ENCODE assay signal across 8 mouse cellular contexts in the genomic region with DNA sequence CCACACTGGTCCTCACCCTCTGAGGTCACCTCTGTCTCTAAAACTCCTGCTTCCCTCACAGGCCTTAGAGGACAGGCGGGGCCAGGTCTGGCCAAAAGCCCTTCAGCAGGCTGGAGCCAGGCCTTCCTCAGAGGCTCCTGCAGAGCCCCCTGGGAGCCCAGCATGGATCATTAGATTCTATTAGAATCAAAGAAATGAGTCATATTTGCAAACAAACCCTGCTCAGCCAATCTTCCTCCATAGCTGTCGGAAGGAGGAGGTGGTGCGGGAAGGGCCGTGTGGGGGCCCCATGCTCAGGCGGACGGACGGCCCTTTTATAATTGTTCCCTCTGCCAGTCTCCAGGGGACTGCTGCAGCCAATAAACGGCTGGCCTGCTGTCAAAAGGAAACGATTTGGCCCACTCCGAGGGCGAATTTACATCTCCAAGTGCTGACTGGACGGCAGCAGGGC. TPM values are rescaled to one million over a fixed set of nuclear protein-coding genes. Genes with fewer than 3 reads are reported as not detected.
A peak's percentile ranks its signal among the peaks of the same experiment; 100 is the strongest.
DNase-seq lines count a peak whose midpoint lies in the region; ATAC-seq and TF ChIP-seq lines count a peak whose summit lies in the region.

No protein-coding gene starts in this region.

- H3K27me3 ChIP-seq in liver, postnatal 0 days (ENCODE audit: insufficient read depth, low read length) = no peaks in the 10 kb centered on the region
- no peaks in the 10 kb centered on the region for H3K27me3 ChIP-seq in liver, embryonic 12.5 days (replicated peaks)
- no peaks in the 10 kb centered on the region for H3K27me3 ChIP-seq in forebrain, postnatal 0 days (ENCODE audit: insufficient read depth, low read length)
- H3K27me3 ChIP-seq in midbrain, embryonic 11.5 days (ENCODE audit: control insufficient read depth, insufficient read depth, low read length) = no peaks in the 10 kb centered on the region
- no peaks in the 10 kb centered on the region for H3K27me3 ChIP-seq in stomach, embryonic 15.5 days (replicated peaks)

- no peak for ATAC-seq in liver, postnatal 0 days
- no peak for ATAC-seq in liver, embryonic 12.5 days
- peak; percentile 61 for ATAC-seq in forebrain, postnatal 0 days
- ATAC-seq in midbrain, embryonic 11.5 days (ENCODE audit: low FRiP score) = peak; percentile 78
- peak; percentile 88 for ATAC-seq in stomach, embryonic 15.5 days (ENCODE audit: insufficient read depth, low FRiP score, low read depth)
- no peak for ATAC-seq in megakaryocyte progenitor cell, adult 5-6 weeks (replicated peaks; ENCODE audit: poor library complexity)

- H3K9me3 ChIP-seq in liver, postnatal 0 days (ENCODE audit: low read length) = no peaks in the 10 kb centered on the region
- H3K9me3 ChIP-seq in liver, embryonic 12.5 days (replicated peaks) = no peaks in the 10 kb centered on the region
- no peaks in the 10 kb centered on the region for H3K9me3 ChIP-seq in forebrain, postnatal 0 days (ENCODE audit: low read length)
- H3K9me3 ChIP-seq in midbrain, embryonic 11.5 days (ENCODE audit: control insufficient read depth, low read length) = no peaks in the 10 kb centered on the region
- no peaks in the 10 kb centered on the region for H3K9me3 ChIP-seq in stomach, embryonic 15.5 days

- no peak overlapping the region for H3K4me3 ChIP-seq in liver, postnatal 0 days (ENCODE audit: low read depth, low read length)
- no peak overlapping the region for H3K4me3 ChIP-seq in liver, embryonic 12.5 days
- no peak overlapping the region for H3K4me3 ChIP-seq in forebrain, postnatal 0 days (ENCODE audit: low read depth, low read length)
- H3K4me3 ChIP-seq in midbrain, embryonic 11.5 days (ENCODE audit: low read depth, low read length) = no peak overlapping the region
- H3K4me3 ChIP-seq in stomach, embryonic 15.5 days (replicated peaks) = no peak overlapping the region

- no peak overlapping the region for H3K9ac ChIP-seq in liver, postnatal 0 days (replicated peaks)
- no peak overlapping the region for H3K9ac ChIP-seq in liver, embryonic 12.5 days
- 0 out of 2 replicates have a peak overlapping the region, but pooled peaks have one; percentile 6 for H3K9ac ChIP-seq in forebrain, postnatal 0 days
- peak overlapping the region; percentile 54 for H3K9ac ChIP-seq in midbrain, embryonic 11.5 days (ENCODE audit: low read length)
- H3K9ac ChIP-seq in stomach, embryonic 15.5 days = no peak overlapping the region

- no peaks in the 10 kb centered on the region for H3K4me1 ChIP-seq in liver, postnatal 0 days (ENCODE audit: insufficient read depth)
- H3K4me1 ChIP-seq in liver, embryonic 12.5 days = peaks cover 6% of the 10 kb centered on the region; the same call in 1 of the 2 replicates
- no peaks in the 10 kb centered on the region for H3K4me1 ChIP-seq in forebrain, postnatal 0 days (ENCODE audit: insufficient read depth)
- H3K4me1 ChIP-seq in midbrain, embryonic 11.5 days (ENCODE audit: control insufficient read depth, insufficient read depth, low read length) = peaks cover 24% of the 10 kb centered on the region
- peaks cover 29% of the 10 kb centered on the region for H3K4me1 ChIP-seq in stomach, embryonic 15.5 days

- H3K4me2 ChIP-seq in liver, postnatal 0 days (ENCODE audit: low read depth, low read length) = no peak overlapping the region
- H3K4me2 ChIP-seq in liver, embryonic 12.5 days = no peak overlapping the region
- H3K4me2 ChIP-seq in forebrain, postnatal 0 days (ENCODE audit: low read depth) = no peak overlapping the region
- H3K4me2 ChIP-seq in midbrain, embryonic 11.5 days = peak overlapping the region; percentile 8; the same call in 1 of the 2 replicates
- H3K4me2 ChIP-seq in stomach, embryonic 15.5 days = peak overlapping the region; percentile 35

- H3K27ac ChIP-seq in liver, postnatal 0 days (ENCODE audit: low read depth) = peak overlapping the region; percentile 1; the same call in 1 of the 2 replicates
- H3K27ac ChIP-seq in liver, embryonic 12.5 days = no peak overlapping the region
- H3K27ac ChIP-seq in forebrain, postnatal 0 days (ENCODE audit: low read depth, low read length) = peak overlapping the region; percentile 35; the same call in 1 of the 2 replicates
- peak overlapping the region; percentile 78 for H3K27ac ChIP-seq in midbrain, embryonic 11.5 days (ENCODE audit: low read depth, low read length)
- H3K27ac ChIP-seq in stomach, embryonic 15.5 days = peak overlapping the region; percentile 92

- 77% methylated on average over 12 of the region's 12 CpGs for WGBS in liver, postnatal 0 days (ENCODE audit: insufficient replicate concordance)
- WGBS in liver, embryonic 12.5 days (ENCODE audit: insufficient replicate concordance) = 78% methylated on average over 12 of the region's 12 CpGs
- WGBS in forebrain, postnatal 0 days = 3% methylated on average over 12 of the region's 12 CpGs
- 8% methylated on average over 12 of the region's 12 CpGs for WGBS in midbrain, embryonic 11.5 days
- WGBS in stomach, embryonic 15.5 days = 19% methylated on average over 12 of the region's 12 CpGs

- DNase-seq in liver, postnatal 0 days = no peak
- peak; percentile 71 for DNase-seq in forebrain, postnatal 0 days
- peak; percentile 86 to 87 for DNase-seq in heart, postnatal 36 days
- DNase-seq in kidney, postnatal 4 days = peak; percentile 69 to 78
- DNase-seq in midbrain, embryonic 11.5 days (ENCODE audit: low spot score, missing footprints) = peak; percentile 90

- peaks cover 61% of the 10 kb centered on the region for H3K36me3 ChIP-seq in liver, postnatal 0 days (replicated peaks; ENCODE audit: insufficient read depth, low read length)
- peaks cover 93% of the 10 kb centered on the region for H3K36me3 ChIP-seq in liver, embryonic 12.5 days
- peaks cover 87% of the 10 kb centered on the region for H3K36me3 ChIP-seq in forebrain, postnatal 0 days (ENCODE audit: insufficient read depth)
- peaks cover 9% of the 10 kb centered on the region for H3K36me3 ChIP-seq in midbrain, embryonic 11.5 days (ENCODE audit: control insufficient read depth, insufficient read depth, low read length)
- H3K36me3 ChIP-seq in stomach, embryonic 15.5 days = peaks cover 14% of the 10 kb centered on the region

- TF ChIP-seq CTCF in liver, postnatal 0 days (IDR thresholded peaks at IDR 0.05; ENCODE audit: low read depth) = no peak
- TF ChIP-seq CTCF in forebrain, postnatal 0 days (IDR thresholded peaks at IDR 0.05; ENCODE audit: low read depth) = no peak

- intact Hi-C loops in heart, postnatal 36 days (cut with DNase I) = loop anchor here (2.0 kb wide), 1 partner anchor 45 kb away; the partner anchor contains the start of gene Slc6a6

- TF ChIP-seq EP300 in liver, postnatal 0 days (IDR thresholded peaks at IDR 0.05; ENCODE audit: low read depth) = no peak

RNA-seq across cellular contexts. Expression of gene Slc6a6, which starts 45.8 kb away (rescaled TPM):
- 31.1 and 34.4 TPM in 2 replicates for polyA plus RNA-seq in liver, postnatal 0 days (2015; fragmentation: Nextera tagmentation; extraction: Ambion mirVana)
- 22.1 and 24.9 TPM in 2 replicates for polyA plus RNA-seq in liver, embryonic 12.5 days (2016; fragmentation: Nextera tagmentation; extraction: Ambion mirVana)
- total RNA-seq in forebrain, postnatal 0 days (2014; rRNA removed) = 72.2 and 101 TPM in 2 replicates
- 89.5 and 139 TPM in 2 replicates for polyA plus RNA-seq in forebrain, postnatal 0 days (2015; fragmentation: Nextera tagmentation; extraction: Ambion mirVana)
- 100 to 1,000 TPM; 101 to 102 TPM for total RNA-seq in heart, postnatal 36 days (2021)
- 43.6 and 45.6 TPM in 2 replicates for polyA plus RNA-seq in midbrain, embryonic 11.5 days (2014; fragmentation: Nextera tagmentation; extraction: Ambion mirVana)
- polyA plus RNA-seq in stomach, embryonic 15.5 days (2015; fragmentation: Nextera tagmentation; extraction: Ambion mirVana) = 54.6 and 63.0 TPM in 2 replicates
- total RNA-seq in megakaryocyte progenitor cell, adult 5-6 weeks (2015) = 30.6 and 34.6 TPM in 2 replicates
- 20.7 and 26.7 TPM in 2 replicates for total RNA-seq in megakaryocyte progenitor cell, adult 5-6 weeks (2017)

Comparison
In these comparisons a context has a peak if more than half of its experiments do, and no peak if none do; other contexts are left out.
1. ATAC-seq: peak in forebrain, postnatal 0 days (single experiment), midbrain, embryonic 11.5 days (single experiment) and stomach, embryonic 15.5 days (single experiment); none in liver, postnatal 0 days (single experiment), liver, embryonic 12.5 days (single experiment) and megakaryocyte progenitor cell, adult 5-6 weeks (single experiment).
2. H3K4me2 ChIP-seq: peak in midbrain, embryonic 11.5 days (single experiment) and stomach, embryonic 15.5 days (single experiment); none in liver, postnatal 0 days (single experiment), liver, embryonic 12.5 days (single experiment) and forebrain, postnatal 0 days (single experiment).
3. H3K9ac ChIP-seq: peak in forebrain, postnatal 0 days (single experiment) and midbrain, embryonic 11.5 days (single experiment); none in liver, postnatal 0 days (single experiment), liver, embryonic 12.5 days (single experiment) and stomach, embryonic 15.5 days (single experiment).